Mouse (Mus musculus) embryo, embryonic 10 days (tissue): ENCODE measurements around the gene Zfp36l2.

Source experiments
- DNase-seq: peaks from one replicate; pipeline ENCODE4 v3.0.0-alpha.2; 2015; ENCODE audit warnings: low spot score

Zfp36l2 gene

DNA sequence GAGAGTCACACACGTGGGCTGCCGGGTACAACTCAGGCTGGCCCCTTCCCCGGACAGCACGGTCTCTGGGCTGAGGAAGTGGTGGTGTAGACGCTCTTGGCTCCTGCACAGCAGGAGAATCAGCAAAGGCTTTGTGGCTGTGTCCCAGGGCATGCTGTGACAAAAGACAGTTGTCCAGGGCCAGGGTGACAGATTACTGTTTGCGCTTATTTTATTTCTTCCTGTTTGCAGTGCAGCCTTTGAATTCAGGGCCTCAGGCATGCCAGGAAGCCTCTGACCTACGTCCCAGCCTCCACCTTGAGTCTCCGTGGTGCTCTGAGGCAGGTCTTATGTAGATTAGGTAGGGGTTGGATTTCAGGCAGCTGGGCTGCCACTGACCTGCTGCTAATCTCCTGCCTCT, 10.3 kb downstream of the Zfp36l2 start:
- no peak for DNase-seq

DNA sequence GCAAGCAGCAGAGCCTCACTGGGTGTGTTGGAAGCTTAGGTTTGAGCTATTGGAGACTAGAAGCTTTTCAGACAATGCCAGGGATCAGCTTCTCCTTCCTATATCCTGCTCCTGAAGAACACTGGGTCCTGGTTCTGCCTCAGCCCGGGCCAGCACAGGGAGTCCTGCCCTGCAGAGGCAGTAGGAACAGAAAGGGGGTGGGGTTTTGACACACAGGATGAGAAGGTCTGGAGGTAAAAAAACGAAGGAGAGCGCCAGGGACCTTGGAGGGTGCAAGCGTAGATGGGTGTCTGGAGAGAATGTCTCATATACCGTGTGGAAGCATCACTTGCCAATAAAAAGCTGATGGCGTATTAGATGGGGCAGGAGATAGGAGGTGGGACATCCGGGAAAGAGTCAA, 11.3 kb downstream of the Zfp36l2 start:
- no peak for DNase-seq

DNA sequence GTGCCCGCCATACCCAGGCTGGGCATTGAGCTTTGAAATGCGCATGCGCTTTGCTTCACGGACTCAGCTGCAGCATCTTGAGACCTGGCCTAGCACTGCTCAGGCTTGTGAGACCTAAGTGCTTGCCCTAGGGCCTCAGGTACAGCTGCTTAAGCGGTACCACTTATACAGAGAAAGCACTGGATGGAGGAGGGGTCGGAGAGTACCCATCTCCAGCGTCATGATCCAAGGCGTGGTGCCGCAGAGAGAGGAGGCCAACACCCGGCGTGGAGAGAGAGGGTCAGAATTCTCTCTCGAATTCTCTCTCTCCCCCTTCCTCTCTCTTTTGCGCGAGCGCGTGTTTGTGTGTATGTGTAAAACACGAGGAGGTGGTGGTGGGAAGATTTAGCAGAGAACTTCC, 12.6 kb downstream of the Zfp36l2 start:
- no peak for DNase-seq

DNA sequence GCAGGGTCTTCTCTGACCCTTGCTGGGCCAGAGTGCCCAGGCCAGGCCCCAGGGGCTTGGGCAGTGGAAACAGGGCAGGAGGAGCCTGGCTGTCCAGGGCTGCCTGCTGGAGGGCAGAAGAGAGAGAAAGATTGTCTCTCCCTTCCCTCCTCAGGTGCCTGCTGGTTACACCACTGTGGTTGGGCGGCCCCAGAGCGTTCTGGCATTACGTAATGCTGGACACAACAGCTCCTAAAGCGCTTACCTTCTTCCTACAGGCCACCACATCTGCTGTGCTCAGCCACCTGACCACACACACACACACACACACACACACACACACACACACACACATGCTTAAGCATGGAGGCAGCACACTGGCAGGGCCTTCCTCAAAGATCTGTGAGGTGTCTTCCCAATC, 20.4 kb downstream of the Zfp36l2 start:
- peak; percentile 1 for DNase-seq

DNA sequence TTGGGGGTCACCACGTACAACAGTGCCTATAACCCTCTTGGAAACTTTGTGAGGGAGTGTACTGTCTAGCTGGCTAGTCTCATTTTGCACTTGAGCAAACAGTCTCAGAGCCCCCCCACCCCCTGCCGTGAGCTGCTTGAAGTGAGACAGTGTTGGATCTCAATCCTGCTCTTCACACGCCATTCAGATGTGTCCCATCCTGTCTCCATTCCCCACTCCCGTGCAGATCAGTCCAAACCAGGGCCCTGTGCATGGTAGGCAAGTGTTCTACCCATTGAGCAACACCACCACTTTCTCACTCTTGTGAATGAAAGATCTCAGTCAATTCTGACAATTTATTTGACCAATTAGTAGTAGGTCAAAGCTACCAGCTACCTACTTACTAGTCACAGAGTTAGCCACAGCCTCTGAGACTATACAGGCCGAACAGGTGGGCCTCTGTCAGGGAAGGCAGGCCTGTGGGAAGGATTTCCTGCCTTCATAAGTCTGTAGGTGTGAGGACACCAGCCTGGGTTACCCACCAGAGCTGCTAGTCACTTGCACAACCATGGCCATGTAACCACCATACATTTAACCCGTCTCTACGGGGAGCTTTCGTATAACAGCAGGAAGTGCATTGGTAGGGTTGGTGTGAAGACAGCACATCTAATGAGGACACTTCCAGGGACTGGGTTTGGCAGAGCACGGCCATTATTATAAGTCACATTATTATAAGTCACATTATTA, 21.4 kb downstream of the Zfp36l2 start:
- peak; percentile 1 for DNase-seq

DNA sequence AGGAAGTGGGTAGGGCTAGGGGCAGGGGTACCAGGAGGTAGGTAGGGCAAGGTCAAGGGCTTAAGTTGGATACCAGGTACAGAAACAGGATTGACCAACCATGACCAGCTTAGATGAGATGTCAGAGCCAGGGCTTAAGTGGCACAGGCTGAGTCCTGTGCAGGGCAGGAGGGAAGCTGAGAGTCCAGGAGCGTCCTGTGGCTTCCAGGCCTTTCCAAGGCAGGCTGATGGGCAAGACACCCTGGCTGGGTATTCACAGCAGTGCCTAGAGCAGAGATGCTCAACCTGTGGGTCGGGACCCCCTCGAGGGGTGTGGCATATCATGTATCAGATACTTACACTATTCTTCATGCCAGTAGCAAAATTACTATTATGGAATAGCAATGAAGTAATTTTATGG, 22.0 kb downstream of the Zfp36l2 start:
- peak; percentile 1 for DNase-seq

DNA sequence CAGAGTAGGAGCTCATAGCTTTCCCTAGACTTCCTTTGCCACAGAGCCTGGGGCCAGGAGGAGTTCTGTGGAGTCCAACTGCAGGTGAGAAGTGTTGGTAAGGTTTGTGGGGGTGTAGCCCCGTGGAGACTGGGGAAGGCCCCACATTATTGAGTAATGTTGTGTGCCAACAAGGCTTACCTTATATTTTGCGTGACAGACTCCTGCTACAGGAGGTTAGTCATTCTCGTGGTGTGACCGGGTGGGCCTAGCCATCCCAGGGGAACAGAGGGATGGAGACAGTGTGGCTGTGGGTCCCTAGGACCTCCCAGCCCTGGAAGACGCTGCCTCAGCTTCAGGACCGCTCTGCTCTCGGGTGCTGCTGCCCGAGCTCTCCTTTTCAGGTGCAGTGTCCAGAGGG, 23.6 kb downstream of the Zfp36l2 start:
- DNase-seq = no peak

DNA sequence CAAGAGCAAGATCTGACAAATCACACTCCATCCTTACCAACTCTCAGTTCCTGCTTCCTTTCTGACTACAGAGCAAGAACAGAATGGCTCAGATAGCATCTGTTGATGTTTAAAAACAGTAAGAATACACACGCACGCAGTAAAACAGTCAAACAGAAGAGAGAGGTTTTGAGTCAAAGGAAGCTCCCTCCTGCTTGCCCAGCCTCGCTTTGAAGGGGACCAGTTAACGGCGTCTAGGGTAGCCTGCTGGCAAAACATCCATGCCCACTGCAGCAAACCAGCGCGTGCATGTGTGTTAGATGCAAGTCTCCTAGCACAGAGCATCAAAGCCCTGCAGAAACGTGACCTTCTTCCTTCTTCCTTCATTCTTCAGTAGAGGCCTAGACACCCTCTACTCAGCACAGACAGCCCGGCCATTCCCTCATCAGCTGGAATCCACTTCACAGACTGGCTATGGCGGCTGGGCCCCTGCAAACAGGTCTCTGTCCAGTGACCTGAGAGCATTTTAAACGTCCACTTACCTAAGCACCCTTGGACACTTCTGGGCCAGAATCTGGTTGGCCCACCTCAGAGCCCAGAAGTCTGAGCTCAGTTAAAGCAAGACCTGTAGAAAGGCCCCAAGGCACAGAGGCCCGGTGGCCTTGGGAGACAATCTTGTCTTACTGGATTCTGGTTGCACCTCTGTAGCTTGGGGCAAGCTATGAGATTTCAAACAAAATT, 24.5 kb downstream of the Zfp36l2 start:
- DNase-seq = no peak

DNA sequence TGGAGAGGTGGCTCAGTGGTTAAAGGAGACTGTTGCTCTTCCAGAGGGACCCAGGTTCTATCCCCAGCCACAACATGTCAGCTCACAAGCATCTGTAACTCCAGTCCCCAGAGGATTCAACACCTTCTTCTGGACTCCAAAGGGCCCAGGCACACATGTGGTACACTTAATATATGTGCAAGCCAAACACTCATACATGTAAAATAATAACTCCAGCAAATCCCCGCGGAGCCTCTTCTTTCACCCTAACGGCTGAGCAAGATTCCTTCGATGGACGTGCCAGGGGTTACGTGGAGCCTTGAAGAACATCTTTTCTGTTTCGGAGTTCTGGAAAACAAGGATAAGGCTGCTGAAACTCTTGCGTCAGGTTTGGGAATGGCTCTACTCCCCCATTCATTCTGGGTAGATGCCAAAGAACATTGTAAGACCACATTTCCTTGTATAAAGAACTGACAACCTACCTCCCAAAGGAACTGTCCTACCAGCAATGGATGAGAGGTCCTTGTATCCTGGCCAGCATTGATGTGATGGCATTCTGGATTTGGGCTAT, 25.5 kb downstream of the Zfp36l2 start:
- peak; percentile 2 for DNase-seq

DNA sequence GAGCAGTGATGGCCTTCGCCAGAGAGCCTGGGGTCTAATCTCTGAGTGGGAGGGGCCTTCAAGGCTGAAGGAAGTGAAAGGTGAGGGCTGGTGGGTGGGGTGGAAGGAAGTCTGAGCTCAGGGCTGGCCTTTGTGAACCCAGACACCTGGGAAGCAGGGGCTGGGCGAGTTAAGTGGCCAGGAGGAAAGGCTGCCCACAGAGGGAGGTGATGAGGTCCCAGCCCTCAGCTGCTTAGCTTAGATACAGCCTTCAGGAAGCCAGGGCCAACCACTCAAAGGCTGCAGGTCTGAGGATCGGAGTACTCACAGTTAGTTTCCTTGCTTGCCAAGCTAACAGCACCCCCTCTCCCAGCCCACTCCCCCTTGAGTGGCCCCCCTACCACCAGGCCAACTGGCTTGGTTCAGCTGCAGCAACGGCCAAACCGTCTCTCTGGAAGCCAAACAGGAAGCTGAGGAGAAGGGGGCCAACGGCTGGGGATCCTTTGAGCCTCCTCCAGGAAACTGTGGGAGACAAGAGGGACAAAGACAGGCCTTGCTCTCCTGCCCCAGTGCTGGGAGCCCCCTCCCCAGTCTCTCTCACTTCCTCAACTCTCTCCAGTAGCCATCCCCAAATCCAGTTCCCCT, 26.4 kb downstream of the Zfp36l2 start:
- peak; percentile 7 for DNase-seq

DNA sequence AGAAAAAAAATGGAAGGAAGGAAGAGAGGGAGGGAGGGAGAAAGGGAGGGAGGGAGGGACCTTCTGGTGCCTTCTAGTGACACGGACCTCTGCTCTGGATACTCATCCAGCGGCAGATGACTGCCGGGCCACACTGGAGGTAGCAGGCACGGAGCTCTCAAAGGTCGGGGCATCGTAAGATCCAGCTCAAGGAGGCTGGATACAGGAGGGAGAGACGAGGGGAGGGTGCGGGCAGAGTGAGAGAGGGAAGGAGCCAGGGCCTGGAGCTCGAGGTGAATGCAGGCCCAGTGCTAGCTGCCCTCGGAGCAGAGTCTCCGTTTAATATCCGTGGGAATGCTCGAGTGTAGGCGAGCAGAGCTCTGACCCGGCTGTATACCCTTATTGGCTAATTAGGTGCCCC, 28.9 kb downstream of the Zfp36l2 start:
- peak; percentile 8 for DNase-seq

DNA sequence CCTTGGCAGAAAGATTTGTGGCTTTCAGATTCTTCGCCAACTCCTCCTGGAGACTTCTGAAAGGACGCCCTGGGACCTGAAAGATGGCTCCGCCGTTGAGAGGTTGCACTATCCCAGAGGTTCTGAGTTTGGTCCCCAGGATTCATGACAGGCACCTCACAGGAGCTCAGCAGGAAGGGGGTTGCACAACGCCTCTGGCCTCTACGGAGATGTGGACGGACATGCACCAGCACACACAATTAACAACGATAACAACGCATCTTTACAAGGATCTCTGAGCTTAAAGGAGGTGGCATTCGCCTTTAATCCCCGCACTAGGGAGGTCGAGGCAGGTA, 29.3 kb downstream of the Zfp36l2 start:
- DNase-seq = peak; percentile 3

DNA sequence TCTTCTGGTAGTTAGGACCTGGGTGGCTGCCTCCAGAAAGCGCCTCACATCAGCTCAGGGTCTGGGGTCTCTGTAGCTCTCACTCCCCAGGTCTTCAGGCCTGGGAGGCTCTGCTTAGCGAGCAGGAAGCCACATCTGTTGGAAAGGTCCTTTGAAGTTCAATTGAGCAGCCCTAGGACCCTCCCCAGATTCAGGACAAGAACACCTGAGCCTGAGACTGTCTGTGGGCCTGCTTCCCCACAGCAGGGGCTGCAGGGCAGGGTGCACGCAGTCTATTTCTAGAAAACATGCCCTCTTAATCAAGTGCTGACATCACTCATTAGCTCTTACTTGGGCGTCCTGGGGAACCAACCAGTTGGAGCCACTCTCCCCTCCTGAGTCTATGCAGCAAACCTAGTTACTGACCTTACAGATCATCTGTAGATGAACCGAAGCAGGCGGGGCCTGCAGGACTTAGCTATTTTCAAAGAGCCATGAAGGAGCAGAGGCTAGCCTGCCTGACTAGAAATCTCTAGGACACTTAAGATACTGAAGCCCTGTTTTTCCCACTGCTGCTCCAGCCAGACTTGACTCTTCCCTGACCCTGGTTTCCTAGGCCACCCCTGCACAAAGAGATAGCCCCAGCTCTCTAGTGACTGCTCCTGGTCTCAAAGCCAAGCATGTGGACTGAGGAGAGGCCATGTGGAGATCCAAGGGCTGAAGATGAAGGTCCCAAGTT, 29.8 kb downstream of the Zfp36l2 start:
- no peak for DNase-seq

DNA sequence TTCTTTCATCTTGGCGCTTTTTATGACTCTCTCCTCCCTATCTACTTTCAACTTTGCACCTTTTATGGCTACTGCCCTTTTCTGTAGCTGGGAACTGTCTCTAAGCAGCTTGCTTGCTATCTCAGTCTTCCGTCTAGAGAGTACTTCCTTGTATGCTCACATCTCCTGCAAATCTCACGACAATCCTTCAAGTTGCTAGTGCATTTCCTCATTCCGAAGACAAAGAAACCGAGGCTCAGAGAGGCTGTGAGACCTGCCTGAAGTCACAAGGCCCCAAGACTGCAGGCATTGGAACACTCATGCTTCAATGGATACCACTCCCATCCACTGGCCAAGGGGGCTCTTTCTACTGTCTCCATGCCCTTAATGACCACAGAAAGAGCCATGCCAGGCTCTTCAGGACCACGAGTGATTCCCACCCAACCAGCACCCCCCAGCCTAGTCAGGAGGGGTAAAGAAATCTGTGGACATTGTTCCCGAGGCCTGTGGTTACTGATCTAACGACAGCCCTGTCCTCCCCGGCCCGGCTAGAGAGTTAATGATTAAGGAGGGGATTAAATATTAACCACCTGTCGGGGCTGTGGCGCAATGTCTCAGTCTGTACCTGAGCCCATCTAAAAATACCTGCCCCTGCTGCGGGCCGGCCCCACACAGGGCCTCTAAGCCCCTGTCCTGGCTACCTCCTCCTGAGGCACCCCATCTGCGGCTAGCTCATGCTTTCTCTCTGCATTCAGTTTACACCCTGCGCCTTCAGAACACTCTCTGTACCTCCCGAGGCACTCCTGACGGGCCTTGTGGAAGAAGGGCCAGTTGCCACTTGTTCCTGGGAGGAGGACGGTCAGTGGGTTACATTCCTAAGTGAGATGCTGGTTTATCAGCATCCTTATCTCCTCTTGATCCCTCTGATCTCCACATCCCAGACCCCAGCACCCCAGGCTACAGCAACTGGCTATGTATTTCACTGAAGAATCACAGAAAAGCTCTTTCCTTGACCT, 30.7 kb downstream of the Zfp36l2 start:
- no peak for DNase-seq

DNA sequence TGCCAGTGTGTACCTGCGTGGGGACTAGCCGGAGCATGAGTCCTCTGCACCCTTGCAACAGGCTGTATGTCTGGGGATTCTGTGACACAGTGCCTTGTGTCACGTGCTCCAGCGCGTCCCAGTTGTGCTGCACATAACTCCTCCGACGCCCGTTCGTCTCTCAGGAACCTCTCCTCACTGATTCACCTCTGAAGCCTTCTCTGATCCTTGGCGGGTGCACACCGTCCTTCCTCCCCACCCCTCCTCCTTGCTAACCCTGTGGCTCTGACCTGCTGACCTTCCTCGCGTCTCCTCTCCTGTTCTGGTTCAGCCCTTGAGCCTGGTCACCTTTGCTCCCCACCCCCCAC, 31.5 kb downstream of the Zfp36l2 start:
- peak; percentile 38 for DNase-seq

DNA sequence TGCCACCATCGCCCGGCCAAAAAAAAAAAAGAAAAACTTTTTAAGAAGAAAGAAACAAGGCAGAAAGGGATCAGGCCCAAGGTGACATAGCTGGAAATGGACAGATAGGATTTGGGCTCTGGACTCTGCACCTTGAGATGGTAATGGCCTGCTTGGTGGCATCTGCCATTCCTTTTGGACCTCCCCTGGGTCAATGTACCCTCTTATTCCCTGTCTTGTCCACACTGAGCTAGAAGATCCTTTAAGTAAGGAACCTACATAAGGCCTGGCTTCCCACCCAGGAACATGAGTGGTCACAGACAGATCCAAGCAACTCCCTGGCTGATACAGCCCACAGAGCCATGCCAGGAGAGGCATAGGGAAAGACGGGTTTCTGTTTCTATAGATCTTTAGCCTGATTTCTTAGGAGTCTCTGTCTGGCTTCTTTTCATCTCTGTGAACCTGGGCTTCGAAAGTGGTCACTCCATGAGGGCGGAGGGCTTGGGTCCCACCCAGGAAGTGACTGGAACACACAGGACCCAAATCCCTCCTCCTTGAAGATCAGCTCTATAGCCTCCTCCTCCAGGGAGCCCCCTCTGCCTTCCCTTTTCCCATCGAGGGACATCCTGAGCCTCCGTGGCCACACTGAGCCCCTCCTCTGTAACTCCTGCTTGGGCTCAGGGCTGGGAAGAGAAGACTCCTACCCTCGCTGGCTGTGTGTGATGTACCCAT, 32.1 kb downstream of the Zfp36l2 start:
- DNase-seq = no peak

DNA sequence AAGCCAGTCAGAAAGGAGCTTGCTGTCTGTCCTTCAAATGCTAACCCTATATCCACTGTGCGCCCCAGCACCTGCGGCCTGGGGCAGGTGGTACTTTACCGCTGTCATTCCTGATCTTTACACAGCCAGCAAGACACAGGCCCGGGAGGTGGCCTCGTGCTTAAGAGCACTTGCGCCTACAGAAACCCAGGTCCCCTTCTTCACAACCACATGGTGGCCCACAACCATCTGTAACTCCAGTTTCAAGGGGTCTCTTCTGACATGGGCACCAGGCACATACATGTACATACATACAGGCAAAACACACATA, 32.8 kb downstream of the Zfp36l2 start:
- no peak for DNase-seq

DNA sequence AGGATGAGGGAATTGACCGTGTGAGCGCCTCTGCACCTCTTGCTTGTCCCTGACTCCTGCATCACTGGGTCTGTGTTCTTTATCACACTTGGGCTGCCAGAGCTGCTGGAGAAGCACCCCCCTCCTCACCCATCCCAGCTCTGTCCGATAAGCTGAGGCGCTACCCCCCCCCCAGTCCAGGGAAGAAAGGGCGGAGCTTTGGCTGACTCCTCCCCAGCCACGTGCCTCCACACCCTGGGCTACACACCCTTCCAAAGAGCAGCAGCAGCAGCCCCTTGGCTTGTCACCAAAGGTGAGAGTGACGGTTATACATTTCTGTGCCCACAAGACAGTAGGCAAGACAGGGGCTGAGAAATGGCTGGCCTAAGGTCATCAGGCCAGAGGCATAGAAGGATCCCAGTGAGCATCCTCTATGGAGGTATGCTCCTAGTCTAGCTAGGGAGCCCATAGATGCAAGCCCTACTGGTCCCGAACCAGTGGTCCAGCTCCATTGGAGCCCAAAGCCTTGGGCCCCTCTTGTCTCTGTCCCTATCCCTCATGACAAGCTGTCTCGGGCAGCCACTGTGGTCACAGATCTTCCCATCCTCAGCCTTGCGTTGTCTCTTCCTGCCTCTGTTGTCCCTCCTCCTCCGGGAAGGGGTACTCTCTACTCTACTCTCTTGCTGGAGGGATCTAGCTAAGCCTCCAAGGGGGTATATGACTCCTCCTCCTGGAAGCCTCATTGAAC, 33.3 kb downstream of the Zfp36l2 start:
- no peak for DNase-seq

DNA sequence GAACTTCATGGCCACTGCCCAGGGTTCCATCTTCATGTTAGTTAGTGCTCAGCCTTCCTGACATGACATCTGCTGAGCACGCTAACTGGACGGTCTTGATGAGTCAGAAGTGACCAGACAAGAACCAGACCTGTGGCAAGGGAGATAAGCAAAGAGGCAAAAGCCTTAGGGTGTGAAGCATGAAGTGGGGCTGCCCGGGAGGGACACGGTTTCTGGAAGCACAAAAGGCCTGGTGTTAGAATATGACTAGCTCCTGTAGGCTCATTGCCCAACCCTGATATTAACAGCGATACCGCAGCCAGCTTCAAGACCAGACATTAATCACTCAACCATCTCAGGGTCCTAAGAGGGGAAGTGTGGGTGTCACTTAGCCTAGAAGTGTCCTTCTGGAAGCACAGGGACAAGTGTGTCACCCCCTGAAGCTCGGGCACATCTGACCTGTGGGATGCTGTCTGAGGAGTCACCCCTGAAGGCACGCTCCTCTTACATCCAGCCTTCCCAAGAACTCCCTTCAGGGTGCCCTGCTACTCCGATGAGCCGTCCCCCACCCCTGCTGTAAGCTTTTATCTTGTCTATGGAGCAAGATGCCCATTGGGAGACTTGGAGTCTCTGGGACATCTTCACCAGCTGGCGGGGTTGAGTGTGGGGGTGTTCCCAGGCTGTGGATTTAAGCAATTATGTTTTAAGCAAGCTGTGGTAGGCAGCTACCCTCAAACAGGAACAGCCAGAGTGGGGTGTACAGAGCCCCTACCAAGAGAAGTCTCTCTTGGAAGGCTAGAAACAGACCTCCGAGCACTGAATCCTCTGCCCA, 34.6 kb downstream of the Zfp36l2 start:
- DNase-seq = no peak
